Mouse (Mus musculus) G1E (cell line): ENCODE results near the gene Mthfs.
"Not testable (repeated sequence)": the region's sequence is repeated elsewhere in the genome, so short reads cannot be mapped to it uniquely, and the experiment has no call there.

ENCODE experiments used
- CTCF ChIP-seq: IDR thresholded peaks from 2 replicates; pipeline ENCODE4 v1.5.1; 2012; ENCODE audit warnings: low read depth, low read length, inconsistent platforms, mixed read lengths
- GATA1 ChIP-seq: IDR thresholded peaks from 2 replicates; pipeline ENCODE4 v1.6.1; 2012; ENCODE audit warnings: borderline replicate concordance, low read length, inconsistent platforms, mixed read lengths

DNA sequence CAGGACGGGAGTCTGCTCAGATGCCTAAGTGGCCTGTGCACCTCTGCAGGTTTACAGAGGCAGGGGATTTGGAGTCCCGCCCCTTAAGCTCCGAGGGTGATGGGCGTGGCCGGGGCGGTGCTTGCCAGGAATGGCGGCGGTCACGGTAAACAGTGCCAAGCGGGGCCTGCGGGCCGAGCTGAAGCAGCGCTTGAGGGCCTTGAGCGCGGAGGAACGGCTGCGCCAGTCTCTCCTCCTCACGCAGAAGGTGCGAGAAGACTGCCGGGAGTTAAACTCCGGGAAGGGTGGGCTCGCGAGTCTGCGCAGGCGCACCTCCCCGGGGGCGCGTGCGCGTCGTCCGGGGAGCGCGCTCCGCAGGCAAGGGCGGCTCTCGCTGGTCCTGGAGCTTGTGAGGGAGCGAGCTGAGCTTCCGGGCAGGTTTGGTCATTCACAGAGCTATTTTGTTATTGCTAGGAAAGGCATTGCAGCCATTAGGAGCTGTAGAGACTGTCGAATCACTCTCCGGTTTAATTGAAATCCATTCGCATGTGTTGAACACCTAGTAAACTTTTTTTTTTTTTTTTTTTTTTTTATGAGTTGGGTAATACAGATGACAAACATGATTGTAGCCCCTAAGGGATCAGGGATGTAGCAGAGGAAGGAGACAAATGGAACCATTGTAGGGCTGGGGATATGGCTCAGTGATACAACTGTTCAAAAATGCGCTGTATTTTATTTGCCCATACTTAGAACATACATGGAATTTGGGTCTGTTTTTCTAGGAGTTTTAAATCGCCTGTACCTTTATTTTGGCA, 786 bp downstream of the Mthfs start:
- not testable (repeated sequence) for TF ChIP-seq CTCF, GATA1
